Mouse (Mus musculus) forebrain, embryonic 11.5 days (tissue): ENCODE results near the gene Ercc1. TPM values are rescaled to one million over a fixed set of nuclear protein-coding genes. Genes with fewer than 3 reads are reported as not detected.

ENCODE experiments used
- ATAC-seq: fragments of 200-750 bp; cut with Nextera tagmentation; replicated peaks from 2 replicates; pipeline ENCODE4 v1.8.0; 2017; ENCODE audit warnings: moderate TSS enrichment; ENCODE audit not compliant: low FRiP score
- DNase-seq: peaks from one replicate; pipeline ENCODE4 v3.0.0-alpha.2; 2017; ENCODE audit warnings: low spot score
- H3K27ac ChIP-seq: fragments of 300-500 bp; sonication (generic); 2 replicates; pipeline ENCODE4 v1.5.1; 2014; ENCODE audit warnings: low read depth, low read length
- H3K27me3 ChIP-seq: fragments of 300-500 bp; sonication (generic); 2 replicates; pipeline ENCODE4 v1.6.1; 2014; ENCODE audit warnings: mild to moderate bottlenecking, low read length, mixed read lengths; ENCODE audit not compliant: control insufficient read depth, insufficient read depth
- H3K36me3 ChIP-seq: fragments of 300-500 bp; sonication (generic); 2 replicates; pipeline ENCODE4 v1.6.1; 2014; ENCODE audit warnings: mild to moderate bottlenecking, low read length, moderate library complexity, mixed read lengths; ENCODE audit not compliant: control insufficient read depth, insufficient read depth
- H3K4me1 ChIP-seq: fragments of 300-500 bp; sonication (generic); replicated peaks from 2 replicates; pipeline ENCODE4 v1.6.1; 2014; ENCODE audit warnings: low read length, mixed read lengths; ENCODE audit not compliant: control insufficient read depth, insufficient read depth
- H3K4me2 ChIP-seq: fragments of 300-500 bp; sonication (generic); 2 replicates; pipeline ENCODE4 v1.6.1; 2014; ENCODE audit warnings: low read depth, mild to moderate bottlenecking, low read length, moderate library complexity, mixed read lengths; ENCODE audit not compliant: severe bottlenecking
- H3K4me3 ChIP-seq: fragments of 300-500 bp; sonication (generic); 2 replicates; pipeline ENCODE4 v1.5.1; 2014; ENCODE audit warnings: low read depth, low read length
- H3K9ac ChIP-seq: fragments of 300-500 bp; sonication (generic); 2 replicates; pipeline ENCODE4 v1.6.1; 2014; ENCODE audit warnings: low read length
- H3K9me3 ChIP-seq: fragments of 300-500 bp; sonication (generic); 2 replicates; pipeline ENCODE4 v1.6.1; 2016; ENCODE audit warnings: low read length, mixed read lengths; ENCODE audit not compliant: control insufficient read depth
- WGBS: fragments of 180-500 bp; shearing (Covaris S2); extraction: QIAGEN DNeasy Blood & Tissue Kit; methylation state at CpG from one replicate; pipeline ENCODE4 v1.1.7; 2014; 5-methylcytosine and 5-hydroxymethylcytosine counted together
- polyA plus RNA-seq: library from polyadenylated mRNA; unstranded; fragments of >200 nt; fragmentation: Nextera tagmentation; extraction: Ambion mirVana; gene quantifications from 2 replicates; pipeline ENCODE4 v1.2.1, GENCODE M21; 2014

Ercc1 gene
- polyA plus RNA-seq, 1 experiment from 2014 or later, result 94.4 TPM

- no peak overlapping the region for H3K9ac ChIP-seq
- DNase-seq (no peak), ATAC-seq (no peak)
- no peak overlapping the region for H3K4me3 ChIP-seq
- peaks cover 9% of the 10 kb centered on the region; the same call in 1 of the 2 replicates for H3K36me3 ChIP-seq
- peaks cover 7% of the 10 kb centered on the region for H3K4me1 ChIP-seq
- H3K9me3 ChIP-seq, result no peaks in the 10 kb centered on the region
- H3K27me3 ChIP-seq, result no peaks in the 10 kb centered on the region
- H3K4me2 ChIP-seq, result no peak overlapping the region
- H3K27ac ChIP-seq, result no peak overlapping the region
- WGBS, result 94% methylated on average over 13 of the region's 13 CpGs
These were observed 4.8 kb downstream of the Ercc1 start for GRCm38 (mm10) chr7:19349188-19349915.

DNA sequence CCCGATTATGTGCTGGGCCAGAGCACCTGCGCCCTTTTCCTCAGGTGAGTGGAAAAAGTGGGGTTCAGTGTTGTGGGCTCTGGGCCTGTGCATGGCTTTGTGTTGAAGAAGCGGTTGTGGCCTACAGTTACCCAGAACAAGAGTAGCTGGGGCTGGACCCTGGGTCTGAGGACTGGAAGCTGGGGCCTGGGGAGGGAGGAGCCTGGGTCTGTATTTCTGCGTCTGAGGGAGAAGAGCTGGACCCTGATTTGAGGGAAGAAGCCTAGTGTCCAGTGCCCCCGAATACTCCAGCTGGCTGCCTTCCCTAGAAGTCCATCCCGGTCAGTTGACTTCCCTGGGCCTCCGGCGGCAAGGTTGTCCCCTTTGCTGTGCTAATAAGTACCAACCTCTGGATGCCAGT is 5.6 kb downstream of the Ercc1 start:
- no peak overlapping the region for H3K27ac ChIP-seq
- H3K9me3 ChIP-seq, result no peaks in the 10 kb centered on the region
- no peak overlapping the region for H3K9ac ChIP-seq
- no peak overlapping the region for H3K4me2 ChIP-seq
- no peaks in the 10 kb centered on the region for H3K27me3 ChIP-seq
- H3K4me1 ChIP-seq, result peaks cover 7% of the 10 kb centered on the region
- DNase-seq (no peak), ATAC-seq (no peak)
- H3K36me3 ChIP-seq, result peaks cover 9% of the 10 kb centered on the region; the same call in 1 of the 2 replicates
- 95% methylated on average over 8 of the region's 8 CpGs for WGBS
- H3K4me3 ChIP-seq, result no peak overlapping the region

GRCm38 (mm10) chr7:19354991-19355390 is 10.4 kb downstream of the Ercc1 start:
- H3K27ac ChIP-seq, result no peak overlapping the region
- H3K36me3 ChIP-seq, result peaks cover 10% of the 10 kb centered on the region; the same call in 1 of the 2 replicates
- WGBS, result 96% methylated on average over 5 of the region's 5 CpGs
- H3K9me3 ChIP-seq, result no peaks in the 10 kb centered on the region
- DNase-seq (no peak), ATAC-seq (no peak)
- H3K27me3 ChIP-seq, result no peaks in the 10 kb centered on the region
- H3K4me1 ChIP-seq, result peaks cover 6% of the 10 kb centered on the region; the same call in 1 of the 2 replicates
- H3K9ac ChIP-seq, result no peak overlapping the region
- H3K4me3 ChIP-seq, result no peak overlapping the region
- no peak overlapping the region for H3K4me2 ChIP-seq

DNA sequence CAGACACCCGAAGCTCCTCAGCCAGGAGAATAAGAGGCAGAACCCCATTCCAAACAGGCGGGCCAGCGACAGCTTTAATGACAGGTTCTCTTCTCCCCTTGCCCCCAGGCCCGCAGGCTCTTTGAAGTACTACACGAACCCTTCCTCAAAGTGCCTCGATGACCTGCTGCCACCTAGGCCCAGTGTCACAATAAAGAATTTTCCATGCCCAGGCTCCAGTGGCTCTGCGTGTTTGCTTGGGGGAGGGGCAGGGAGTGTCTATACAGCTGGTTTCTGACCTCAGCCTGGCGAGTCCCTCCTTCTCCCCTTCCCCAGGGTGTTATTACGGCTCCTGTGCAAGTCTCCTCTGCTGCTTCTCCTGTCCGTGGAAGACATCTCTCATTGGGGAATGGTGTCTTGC is 11.7 kb downstream of the Ercc1 start:
- Histone ChIP-seq H3K4me1 (peaks cover 10% of the 10 kb centered on the region; the same call in 1 of the 2 replicates), H3K36me3 (peaks cover 10% of the 10 kb centered on the region; the same call in 1 of the 2 replicates), H3K4me3 (no peak overlapping the region), H3K27ac (no peak overlapping the region), H3K4me2 (no peak overlapping the region), H3K9ac (no peak overlapping the region), H3K9me3 (no peaks in the 10 kb centered on the region), H3K27me3 (no peaks in the 10 kb centered on the region)
- no peak for DNase-seq
- no peak for ATAC-seq
- WGBS, result 80% methylated on average over 10 of the region's 10 CpGs

GRCm38 (mm10) chr7:19357381-19358375 is 13.1 kb downstream of the Ercc1 start:
- Histone ChIP-seq H3K27ac (no peak overlapping the region), H3K4me2 (peak overlapping the region; percentile 93; the same call in 1 of the 2 replicates), H3K36me3 (peaks cover 8% of the 10 kb centered on the region; the same call in 1 of the 2 replicates), H3K9me3 (no peaks in the 10 kb centered on the region), H3K4me1 (peaks cover 17% of the 10 kb centered on the region; the same call in 1 of the 2 replicates), H3K27me3 (no peaks in the 10 kb centered on the region), H3K9ac (peak overlapping the region; percentile 59; the same call in 1 of the 2 replicates), H3K4me3 (no peak overlapping the region; the same call in 1 of the 2 replicates)
- 93% methylated on average over 25 of the region's 25 CpGs for WGBS
- ATAC-seq (no peak), DNase-seq (no peak)

- no peak for ATAC-seq
- Histone ChIP-seq H3K4me1 (peaks cover 17% of the 10 kb centered on the region; the same call in 1 of the 2 replicates), H3K9ac (peak overlapping the region; percentile 59; the same call in 1 of the 2 replicates), H3K4me2 (peak overlapping the region; percentile 93), H3K4me3 (peak overlapping the region; percentile 66), H3K9me3 (no peaks in the 10 kb centered on the region), H3K27me3 (no peaks in the 10 kb centered on the region), H3K36me3 (peaks cover 4% of the 10 kb centered on the region; the same call in 1 of the 2 replicates), H3K27ac (no peak overlapping the region)
- no peak for DNase-seq
- 21% methylated on average over 13 of the region's 13 CpGs for WGBS
These were observed 14.1 kb downstream of the Ercc1 start for GRCm38 (mm10) chr7:19358634-19359033.

- ATAC-seq, result peak; percentile 72
- peak; percentile 88 for DNase-seq
- WGBS, result under 1% methylated on average over 31 of the region's 31 CpGs
These were observed 14.8 kb downstream of the Ercc1 start, which contains the start of the genes Cd3eap and Ppp1r13l for GRCm38 (mm10) chr7:19359299-19359891. Gene Cd3eap (minus strand): TSS chr7:19359483. Gene Ppp1r13l (plus strand): TSS chr7:19359749.

More at GRCm38 (mm10) chr7:19359299-19359891, 14.8 kb downstream of the Ercc1 start, which contains the start of the genes Cd3eap and Ppp1r13l:
- Histone ChIP-seq H3K9ac (peak within 1 kb of the TSS; percentile 59), H3K27me3 (no peaks in the 10 kb centered on the region), H3K36me3 (peaks cover 4% of the 10 kb centered on the region; the same call in 1 of the 2 replicates), H3K4me2 (peak within 1 kb of the TSS; percentile 93), H3K4me1 (peaks cover 17% of the 10 kb centered on the region; the same call in 1 of the 2 replicates), H3K9me3 (no peaks in the 10 kb centered on the region), H3K4me3 (peak within 1 kb of the TSS; percentile 66), H3K27ac (no peak within 1 kb of the TSS)
